Mouse (Mus musculus) hindbrain, embryonic 16.5 days (tissue): ENCODE data around the gene Btbd2. TPM values are rescaled to one million over a fixed set of nuclear protein-coding genes. Genes with fewer than 3 reads are reported as not detected.
A peak's percentile ranks its signal among the peaks of the same experiment; 100 is the strongest.
"Not testable (repeated sequence)": the region's sequence is repeated elsewhere in the genome, so short reads cannot be mapped to it uniquely, and the experiment has no call there.

Experiments used
- ATAC-seq: fragments of 200-750 bp; cut with Nextera tagmentation; 2 replicates; pipeline ENCODE4 v1.8.0; 2017; ENCODE audit warnings: moderate TSS enrichment, moderate library complexity
- H3K27ac ChIP-seq: fragments of 300-500 bp; sonication (generic); 2 replicates; pipeline ENCODE4 v1.5.1; 2014; ENCODE audit warnings: low read depth, mild to moderate bottlenecking, control low read depth, low read length, moderate library complexity
- H3K27me3 ChIP-seq: fragments of 300-500 bp; sonication (generic); replicated peaks from 2 replicates; pipeline ENCODE4 v1.6.1; 2014; ENCODE audit warnings: low read length; ENCODE audit not compliant: control insufficient read depth, insufficient read depth
- H3K36me3 ChIP-seq: fragments of 300-500 bp; sonication (generic); 2 replicates; pipeline ENCODE4 v1.6.1; 2014; ENCODE audit warnings: mild to moderate bottlenecking, low read length, moderate library complexity, mixed read lengths; ENCODE audit not compliant: control insufficient read depth, insufficient read depth
- H3K4me1 ChIP-seq: fragments of 300-500 bp; sonication (generic); 2 replicates; pipeline ENCODE4 v1.6.1; 2014; ENCODE audit warnings: low read depth, low read length; ENCODE audit not compliant: control insufficient read depth, insufficient read depth
- H3K4me2 ChIP-seq: fragments of 300-500 bp; sonication (generic); 2 replicates; pipeline ENCODE4 v1.6.1; 2014; ENCODE audit warnings: mild to moderate bottlenecking, low read length, control low read depth, moderate library complexity
- H3K4me3 ChIP-seq: fragments of 300-500 bp; sonication (generic); 2 replicates; pipeline ENCODE4 v1.5.1; 2014; ENCODE audit warnings: mild to moderate bottlenecking, low read length, control low read depth, moderate library complexity
- H3K9ac ChIP-seq: fragments of 300-500 bp; sonication (generic); 2 replicates; pipeline ENCODE4 v1.6.1; 2014; ENCODE audit warnings: low read depth, mild to moderate bottlenecking, control low read depth, low read length, moderate library complexity
- H3K9me3 ChIP-seq: fragments of 300-500 bp; sonication (generic); 2 replicates; pipeline ENCODE4 v1.6.1; 2014; ENCODE audit warnings: mild to moderate bottlenecking, low read length, moderate library complexity; ENCODE audit not compliant: control insufficient read depth
- WGBS: fragments of 180-500 bp; shearing (Covaris S2); extraction: QIAGEN DNeasy Blood & Tissue Kit; methylation state at CpG from one replicate; pipeline ENCODE4 v1.1.7; 2014; 5-methylcytosine and 5-hydroxymethylcytosine counted together
- polyA plus RNA-seq: library from polyadenylated mRNA; unstranded; fragments of >200 nt; fragmentation: Nextera tagmentation; extraction: Ambion mirVana; gene quantifications from 2 replicates; pipeline ENCODE4 v1.2.1, GENCODE M21; 2015

Btbd2 gene
- polyA plus RNA-seq, 1 experiment from 2014 or later, result 21.2 TPM

GRCm38 (mm10) chr10:80658194-80658840 lies 1.4 kb upstream of the Btbd2 start:
- Histone ChIP-seq H3K4me1 (peaks cover 20% of the 10 kb centered on the region), H3K27me3 (no peaks in the 10 kb centered on the region), H3K36me3 (no peaks in the 10 kb centered on the region), H3K4me3 (no peak overlapping the region), H3K9ac (no peak overlapping the region), H3K27ac (no peak overlapping the region), H3K4me2 (no peak overlapping the region), H3K9me3 (no peaks in the 10 kb centered on the region)
- no peak for ATAC-seq
- 87% methylated on average over 14 of the region's 14 CpGs for WGBS

GRCm38 (mm10) chr10:80656130-80656862 lies 575 bp downstream of the Btbd2 start:
- under 1% methylated on average over 40 of the region's 72 CpGs for WGBS
- Histone ChIP-seq H3K4me2 (peak overlapping the region; percentile 88), H3K36me3 (no peaks in the 10 kb centered on the region), H3K9me3 (no peaks in the 10 kb centered on the region), H3K27ac (peak overlapping the region; percentile 92), H3K27me3 (no peaks in the 10 kb centered on the region), H3K9ac (peak overlapping the region; percentile 96), H3K4me3 (peak overlapping the region; percentile 83), H3K4me1 (peaks cover 20% of the 10 kb centered on the region)
- ATAC-seq, result peak; percentile 87

GRCm38 (mm10) chr10:80655406-80656129 lies 1.3 kb downstream of the Btbd2 start:
- peak overlapping the region; percentile 88 for H3K4me2 ChIP-seq
- peak overlapping the region; percentile 83 for H3K27ac ChIP-seq
- 5% methylated on average over 12 of the region's 12 CpGs for WGBS
- H3K27me3 ChIP-seq, result no peaks in the 10 kb centered on the region
- H3K4me1 ChIP-seq, result peaks cover 20% of the 10 kb centered on the region
- peak overlapping the region; percentile 96 for H3K9ac ChIP-seq
- H3K9me3 ChIP-seq, result no peaks in the 10 kb centered on the region
- H3K36me3 ChIP-seq, result no peaks in the 10 kb centered on the region
- H3K4me3 ChIP-seq, result peak overlapping the region; percentile 83
- peak; percentile 61 for ATAC-seq

- H3K27ac ChIP-seq, result no peak overlapping the region
- no peaks in the 10 kb centered on the region for H3K27me3 ChIP-seq
- no peak overlapping the region for H3K9ac ChIP-seq
- H3K4me2 ChIP-seq, result peak overlapping the region; percentile 88
- 75% methylated on average over 6 of the region's 6 CpGs for WGBS
- H3K4me3 ChIP-seq, result peak overlapping the region; percentile 83
- H3K9me3 ChIP-seq, result no peaks in the 10 kb centered on the region
- ATAC-seq, result no peak
- H3K4me1 ChIP-seq, result peaks cover 20% of the 10 kb centered on the region
- H3K36me3 ChIP-seq, result no peaks in the 10 kb centered on the region
These were observed 2.0 kb downstream of the Btbd2 start for GRCm38 (mm10) chr10:80654866-80655265.

- no peak overlapping the region for H3K4me2 ChIP-seq
- no peaks in the 10 kb centered on the region for H3K9me3 ChIP-seq
- H3K27ac ChIP-seq, result no peak overlapping the region
- WGBS, result 85% methylated on average over 6 of the region's 6 CpGs
- no peaks in the 10 kb centered on the region for H3K27me3 ChIP-seq
- H3K4me3 ChIP-seq, result no peak overlapping the region
- no peak overlapping the region for H3K9ac ChIP-seq
- peaks cover 2% of the 10 kb centered on the region; the same call in 1 of the 2 replicates for H3K36me3 ChIP-seq
- ATAC-seq, result no peak
- H3K4me1 ChIP-seq, result peaks cover 17% of the 10 kb centered on the region
These were observed 3.6 kb downstream of the Btbd2 start for GRCm38 (mm10) chr10:80653156-80653720.

GRCm38 (mm10) chr10:80650392-80650791 lies 6.5 kb downstream of the Btbd2 start:
- Histone ChIP-seq H3K4me1 (peaks cover 14% of the 10 kb centered on the region), H3K36me3 (peaks cover 16% of the 10 kb centered on the region), H3K4me2 (no peak overlapping the region), H3K9me3 (no peaks in the 10 kb centered on the region), H3K4me3 (no peak overlapping the region), H3K9ac (no peak overlapping the region), H3K27ac (no peak overlapping the region), H3K27me3 (no peaks in the 10 kb centered on the region)
- ATAC-seq, result no peak
- WGBS, result 91% methylated on average over 10 of the region's 10 CpGs

- not testable (repeated sequence) for H3K9me3 ChIP-seq, H3K4me3 ChIP-seq, H3K9ac ChIP-seq, ATAC-seq, H3K4me1 ChIP-seq, H3K27ac ChIP-seq, H3K4me2 ChIP-seq, H3K27me3 ChIP-seq
- WGBS, result 89% methylated on average over 6 of the region's 6 CpGs
- peaks cover 21% of the 10 kb centered on the region for H3K36me3 ChIP-seq
These were observed 7.0 kb downstream of the Btbd2 start for GRCm38 (mm10) chr10:80649910-80650309.

- H3K9ac ChIP-seq, result no peak overlapping the region
- no peak for ATAC-seq
- 94% methylated on average over 10 of the region's 10 CpGs for WGBS
- H3K27ac ChIP-seq, result no peak overlapping the region
- no peaks in the 10 kb centered on the region for H3K27me3 ChIP-seq
- H3K4me3 ChIP-seq, result no peak overlapping the region
- H3K4me2 ChIP-seq, result no peak overlapping the region
- H3K9me3 ChIP-seq, result no peaks in the 10 kb centered on the region
- peaks cover 45% of the 10 kb centered on the region for H3K36me3 ChIP-seq
- H3K4me1 ChIP-seq, result no peaks in the 10 kb centered on the region
These were observed 9.9 kb downstream of the Btbd2 start for GRCm38 (mm10) chr10:80646936-80647335.

- WGBS, result 93% methylated on average over 6 of the region's 6 CpGs
- H3K36me3 ChIP-seq, result peaks cover 49% of the 10 kb centered on the region
- H3K9me3 ChIP-seq, result no peaks in the 10 kb centered on the region
- H3K4me2 ChIP-seq, result no peak overlapping the region
- no peak overlapping the region for H3K9ac ChIP-seq
- H3K4me1 ChIP-seq, result no peaks in the 10 kb centered on the region
- H3K27ac ChIP-seq, result no peak overlapping the region
- H3K4me3 ChIP-seq, result no peak overlapping the region
- H3K27me3 ChIP-seq, result no peaks in the 10 kb centered on the region
- no peak for ATAC-seq
These were observed 21.5 kb downstream of the Btbd2 start for GRCm38 (mm10) chr10:80635345-80635744.
